Mouse (Mus musculus): ENCODE data around the gene Cyp20a1. TPM values are rescaled to one million over a fixed set of nuclear protein-coding genes. Genes with fewer than 3 reads are reported as not detected.

Gene Cyp20a1
- 14.5 and 16.7 TPM in 2 replicates for polyA plus RNA-seq (2012; rRNA removed)

GRCm38 (mm10) chr1:60342808-60343629 is at the start of gene Cyp20a1:
TSS of gene Cyp20a1 (plus strand) at chr1:60343323.

GRCm38 (mm10) chr1:60409168-60409828 is 66.2 kb downstream of the Cyp20a1 start, which contains the start of gene Abi2:
TSS of gene Abi2 (plus strand) at chr1:60409619.

Other genes with a start within 250 kb of the Cyp20a1 start
- gene Carf, start 245.1 kb upstream of the Cyp20a1 start, polyA plus RNA-seq (2012; rRNA removed) = 8.6 and 9.8 TPM in 2 replicates
- 19.0 and 21.9 TPM in 2 replicates for gene Wdr12, start 244.7 kb upstream of the Cyp20a1 start, polyA plus RNA-seq (2012; rRNA removed)
- 6.2 and 6.4 TPM in 2 replicates for gene Nbeal1, start 162.7 kb upstream of the Cyp20a1 start, polyA plus RNA-seq (2012; rRNA removed)
- 54.0 and 58.9 TPM in 2 replicates for gene Abi2, start 66.3 kb downstream of the Cyp20a1 start, polyA plus RNA-seq (2012; rRNA removed)
- gene Raph1, start 223.8 kb downstream of the Cyp20a1 start, polyA plus RNA-seq (2012; rRNA removed) = 22.2 and 25.8 TPM in 2 replicates

Measured in central nervous system, embryonic 14 days (tissue).